Mouse (Mus musculus) sigmoid colon, adult 10 weeks (tissue): ENCODE results near the gene Cyren. TPM values are rescaled to one million over a fixed set of nuclear protein-coding genes. Genes with fewer than 3 reads are reported as not detected.

Experiments used
- polyA plus RNA-seq: library from polyadenylated mRNA; stranded (reverse); fragments of 350-450 nt; fragmentation: Illumina TruSeq; extraction: RNeasy Lipid Tissue Mini Kit (QIAGEN cat#74804); gene quantifications from one replicate; pipeline ENCODE4 v1.2.3, GENCODE M21; 2014; ENCODE audit warnings: low read depth, low replicate concordance

Cyren gene
- 0.88 TPM for polyA plus RNA-seq

DNA sequence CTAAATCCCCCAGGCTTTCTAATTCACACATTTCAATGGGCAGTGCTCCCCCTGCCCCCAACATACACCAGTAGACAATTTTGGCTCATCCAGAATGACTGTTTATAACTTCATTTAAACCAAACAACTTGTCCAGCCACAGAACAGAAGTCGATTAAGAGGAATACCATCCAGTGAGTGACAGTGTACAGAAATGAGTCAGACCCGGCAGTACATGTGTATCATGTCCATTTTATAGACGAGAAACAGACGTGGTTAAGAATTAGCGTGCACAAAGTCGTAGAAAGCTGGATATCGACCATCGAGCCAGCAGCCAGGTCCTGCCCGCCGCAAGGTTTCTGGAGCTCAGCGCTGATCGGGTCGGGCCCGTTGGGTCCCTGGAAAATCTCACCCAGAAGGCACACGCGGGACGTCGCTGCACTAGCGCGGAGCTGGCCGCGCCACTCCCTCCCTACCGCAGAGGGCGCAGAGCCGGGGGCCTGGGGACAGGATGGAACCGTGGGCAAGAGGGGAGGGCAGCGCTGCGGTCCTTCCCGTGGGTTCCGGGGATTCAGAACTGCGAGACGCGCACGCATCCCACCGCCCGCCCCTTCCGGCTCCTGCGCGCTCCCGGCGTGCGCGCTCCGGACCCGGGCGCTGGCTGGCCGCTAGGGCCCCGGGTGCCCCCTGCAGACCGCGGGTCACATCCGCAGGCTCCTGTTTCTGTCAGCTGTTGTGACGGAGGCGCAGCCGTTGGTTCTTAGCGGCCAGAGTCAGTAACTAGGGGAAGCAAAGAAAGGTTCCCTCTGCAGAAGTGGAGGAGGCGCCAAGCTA is at the start of gene Cyren:
Gene Cyren, minus strand, starts transcription at position 552 of the 813 bp plus-strand sequence.

DNA sequence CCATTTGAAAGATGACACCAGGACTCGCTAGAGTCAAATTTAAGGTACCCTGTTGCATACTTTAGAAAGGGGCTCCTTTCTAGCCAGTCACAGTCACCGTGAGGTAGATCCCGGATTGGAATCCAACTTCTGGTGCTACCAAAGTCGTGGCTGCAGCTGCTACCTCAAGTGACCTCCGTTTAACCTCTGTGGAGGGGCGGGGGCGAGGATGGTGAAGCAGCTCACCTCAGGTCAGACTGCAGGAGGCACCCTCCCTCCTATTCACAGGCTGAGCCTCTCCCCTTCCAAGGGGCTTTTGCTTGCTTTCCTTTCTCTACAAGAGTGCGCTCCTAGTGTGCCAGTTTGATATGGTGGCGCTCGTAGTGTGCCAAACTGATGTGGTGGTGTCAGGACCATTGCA is 42.1 kb upstream of the Cyren start, which contains the start of gene Stra8:
Gene Stra8, plus strand, starts transcription at position 208 of the 400 bp plus-strand sequence.

DNA sequence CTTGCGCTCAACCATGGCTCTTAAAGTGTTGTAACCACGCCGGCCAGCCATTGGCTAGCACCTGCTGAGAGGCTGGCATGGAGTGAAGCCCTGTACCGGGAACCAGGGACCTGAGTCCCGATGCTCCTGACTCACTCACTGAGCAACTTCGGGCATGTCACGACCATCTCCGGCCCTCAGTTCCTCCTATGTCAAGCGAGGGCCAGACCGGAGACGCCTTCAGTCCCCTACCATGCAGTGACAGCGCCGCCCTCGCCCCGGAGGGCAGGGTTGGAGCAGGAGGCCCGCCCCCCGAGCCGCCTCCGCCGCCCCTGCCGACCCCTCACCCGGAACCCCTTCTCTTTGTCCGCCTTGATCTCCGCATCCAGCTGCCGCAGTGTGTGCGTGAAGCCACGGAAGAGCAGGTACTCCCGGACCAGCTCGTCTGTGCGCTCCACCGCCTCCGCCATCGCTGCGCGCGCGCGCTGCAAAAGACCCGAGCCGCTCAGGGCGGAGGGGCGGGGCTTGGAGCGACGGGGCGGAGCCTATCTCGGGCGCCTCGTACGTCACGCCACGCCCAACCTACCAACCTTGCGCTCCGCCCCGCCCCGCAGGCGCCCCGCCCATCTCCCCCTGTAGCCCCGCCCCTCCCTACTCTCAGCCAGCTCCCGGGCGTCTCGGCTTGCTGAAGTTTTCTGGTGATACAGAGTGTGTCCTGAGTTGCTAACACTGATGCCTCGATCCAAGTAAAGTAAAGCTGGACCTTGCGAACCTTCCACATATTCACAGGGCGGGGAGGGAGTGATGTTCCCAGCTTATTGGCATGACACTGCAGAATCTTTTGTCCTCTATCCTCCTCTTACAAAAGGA is 32.7 kb upstream of the Cyren start, which contains the start of gene Wdr91:
Gene Wdr91, minus strand, starts transcription at position 506 of the 849 bp plus-strand sequence.

DNA sequence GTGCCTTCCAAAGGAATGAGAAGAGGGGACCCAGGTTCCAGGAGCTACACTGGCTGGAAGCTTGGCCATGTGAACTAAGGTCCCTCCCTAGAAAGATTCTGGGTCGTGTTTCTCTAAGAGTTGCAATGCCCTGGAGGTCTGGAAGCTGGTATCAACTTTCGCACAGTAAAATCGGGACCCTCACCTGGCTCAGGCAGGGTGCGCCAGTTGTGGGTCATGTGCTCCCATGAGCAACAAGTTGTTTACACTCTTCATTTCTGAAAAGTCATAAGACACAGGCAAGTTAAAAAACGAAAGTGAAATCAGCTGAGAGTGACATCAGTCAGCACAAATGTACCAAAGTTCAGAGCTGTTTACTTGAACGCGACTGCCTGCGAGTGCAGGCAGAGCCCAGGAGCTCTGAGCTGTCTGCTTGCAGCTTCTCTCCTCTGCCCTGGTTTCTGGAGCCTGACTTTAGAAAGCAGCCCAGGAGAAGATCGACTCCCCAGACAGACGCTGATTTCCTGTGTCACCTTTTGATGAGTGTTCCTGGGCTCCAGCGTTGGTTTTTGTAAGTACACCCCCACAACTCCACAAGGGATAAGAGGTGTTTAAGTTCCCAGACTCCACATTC is 15.0 kb downstream of the Cyren start, which contains the start of gene Tmem140:
Gene Tmem140, plus strand, starts transcription at position 356 of the 613 bp plus-strand sequence.

Other genes with a start within 250 kb of the Cyren start
- 13.0 TPM for gene Agbl3, start 97.6 kb downstream of the Cyren start, polyA plus RNA-seq
- gene Tmem140, start 14.9 kb downstream of the Cyren start, polyA plus RNA-seq, result 67.2 TPM
- gene Wdr91, start 32.8 kb upstream of the Cyren start, polyA plus RNA-seq, result 1.8 TPM
- gene Stra8, start 42.1 kb upstream of the Cyren start, polyA plus RNA-seq, result not detected
- gene Slc23a4, start 110.3 kb upstream of the Cyren start, polyA plus RNA-seq, result 1.2 TPM